Mouse (Mus musculus): ENCODE measurements around the gene Tbccd1. TPM values are rescaled to one million over a fixed set of nuclear protein-coding genes. Genes with fewer than 3 reads are reported as not detected.
"Not testable (repeated sequence)": the region's sequence is repeated elsewhere in the genome, so short reads cannot be mapped to it uniquely, and the experiment has no call there.

Gene Tbccd1
- polyA plus RNA-seq, 1 experiment, result 9.1 TPM

- Histone ChIP-seq H3K4me3 (ENCODE audit: insufficient read depth, low read depth, low read length) (no peak overlapping the region), H3K4me1 (ENCODE audit: control insufficient read depth, insufficient read depth, insufficient read length, low read length) (no peaks in the 10 kb centered on the region), H3K27ac (replicated peaks; ENCODE audit: low read depth, low read length) (no peak overlapping the region)
These were observed 78.1 kb downstream of the Tbccd1 start for GRCm38 (mm10) chr16:22779228-22779835.

- not testable (repeated sequence) for H3K4me1 ChIP-seq (ENCODE audit: control insufficient read depth, insufficient read depth, insufficient read length, low read length); H3K27ac ChIP-seq (replicated peaks; ENCODE audit: low read depth, low read length); H3K4me3 ChIP-seq (ENCODE audit: insufficient read depth, low read depth, low read length)
These were observed 79.2 kb downstream of the Tbccd1 start for GRCm38 (mm10) chr16:22778296-22778695.

- Histone ChIP-seq H3K4me3 (ENCODE audit: insufficient read depth, low read depth, low read length) (no peak overlapping the region), H3K27ac (replicated peaks; ENCODE audit: low read depth, low read length) (no peak overlapping the region), H3K4me1 (ENCODE audit: control insufficient read depth, insufficient read depth, insufficient read length, low read length) (no peaks in the 10 kb centered on the region)
These were observed 81.9 kb downstream of the Tbccd1 start for GRCm38 (mm10) chr16:22775471-22775985.

- Histone ChIP-seq H3K4me1 (ENCODE audit: control insufficient read depth, insufficient read depth, insufficient read length, low read length) (peaks cover 2% of the 10 kb centered on the region), H3K4me3 (ENCODE audit: insufficient read depth, low read depth, low read length) (no peak overlapping the region), H3K27ac (replicated peaks; ENCODE audit: low read depth, low read length) (no peak overlapping the region)
These were observed 88.8 kb downstream of the Tbccd1 start for GRCm38 (mm10) chr16:22768661-22769060.

- peaks cover 2% of the 10 kb centered on the region for H3K4me1 ChIP-seq (ENCODE audit: control insufficient read depth, insufficient read depth, insufficient read length, low read length)
- no peak overlapping the region for H3K4me3 ChIP-seq (ENCODE audit: insufficient read depth, low read depth, low read length)
- H3K27ac ChIP-seq (replicated peaks; ENCODE audit: low read depth, low read length), result no peak overlapping the region
These were observed 90.1 kb downstream of the Tbccd1 start for GRCm38 (mm10) chr16:22767405-22767804.

GRCm38 (mm10) chr16:22766738-22767211 is 90.7 kb downstream of the Tbccd1 start:
- Histone ChIP-seq H3K4me1 (ENCODE audit: control insufficient read depth, insufficient read depth, insufficient read length, low read length) (peaks cover 2% of the 10 kb centered on the region), H3K27ac (replicated peaks; ENCODE audit: low read depth, low read length) (peak overlapping the region; percentile 30), H3K4me3 (ENCODE audit: insufficient read depth, low read depth, low read length) (peak overlapping the region; percentile 8; the same call in 1 of the 2 replicates)

- Histone ChIP-seq H3K4me3 (ENCODE audit: insufficient read depth, low read depth, low read length) (no peak overlapping the region), H3K27ac (replicated peaks; ENCODE audit: low read depth, low read length) (no peak overlapping the region), H3K4me1 (ENCODE audit: control insufficient read depth, insufficient read depth, insufficient read length, low read length) (peaks cover 2% of the 10 kb centered on the region)
These were observed 91.9 kb downstream of the Tbccd1 start for GRCm38 (mm10) chr16:22765531-22765930.

Other genes with a start within 250 kb of the Tbccd1 start
- not detected in 2 replicates for gene Dgkg, start 200.4 kb downstream of the Tbccd1 start, polyA plus RNA-seq (2012; ENCODE audit: insufficient read depth, insufficient read length, missing spikeins)
- gene Crygs, start 46.1 kb downstream of the Tbccd1 start, polyA plus RNA-seq (2012; ENCODE audit: insufficient read depth, insufficient read length, missing spikeins), result not detected in 2 replicates
- gene Dnajb11, start 176 bp upstream of the Tbccd1 start, polyA plus RNA-seq (2012; ENCODE audit: insufficient read depth, insufficient read length, missing spikeins), result 26.8 and 27.2 TPM in 2 replicates
- 3.4 TPM in 1 of 2 replicates, not detected in the other for gene Ahsg, start 33.6 kb upstream of the Tbccd1 start, polyA plus RNA-seq (2012; ENCODE audit: insufficient read depth, insufficient read length, missing spikeins)
- 1.4 and 2.8 TPM in 2 replicates for gene Fetub, start 60.7 kb upstream of the Tbccd1 start, polyA plus RNA-seq (2012; ENCODE audit: insufficient read depth, insufficient read length, missing spikeins)
- not detected in 2 replicates for gene Hrg, start 93.4 kb upstream of the Tbccd1 start, polyA plus RNA-seq (2012; ENCODE audit: insufficient read depth, insufficient read length, missing spikeins)
- gene Kng2, start 171.8 kb upstream of the Tbccd1 start, polyA plus RNA-seq (2012; ENCODE audit: insufficient read depth, insufficient read length, missing spikeins), result 169 and 284 TPM in 2 replicates
- 0.88 and 1.6 TPM in 2 replicates for gene Kng1, start 200.2 kb upstream of the Tbccd1 start, polyA plus RNA-seq (2012; ENCODE audit: insufficient read depth, insufficient read length, missing spikeins)
- 287 and 288 TPM in 2 replicates for gene Eif4a2, start 249.8 kb upstream of the Tbccd1 start, polyA plus RNA-seq (2012; ENCODE audit: insufficient read depth, insufficient read length, missing spikeins)

Data from brown adipose tissue, adult 24 weeks (tissue).